Mouse (Mus musculus) lung, postnatal 0 days (tissue): Measurements from ENCODE around the gene Ap2b1.
A peak's percentile ranks its signal among the peaks of the same experiment; 100 is the strongest.

Source experiments
- CTCF ChIP-seq: IDR thresholded peaks from 2 replicates; pipeline ENCODE4 v1.5.1; 2016; ENCODE audit warnings: antibody characterized with exemption, mild to moderate bottlenecking
- EP300 ChIP-seq: IDR thresholded peaks from 2 replicates; pipeline ENCODE4 v1.6.1; 2016; ENCODE audit warnings: antibody characterized with exemption, mild to moderate bottlenecking, control low read depth

DNA sequence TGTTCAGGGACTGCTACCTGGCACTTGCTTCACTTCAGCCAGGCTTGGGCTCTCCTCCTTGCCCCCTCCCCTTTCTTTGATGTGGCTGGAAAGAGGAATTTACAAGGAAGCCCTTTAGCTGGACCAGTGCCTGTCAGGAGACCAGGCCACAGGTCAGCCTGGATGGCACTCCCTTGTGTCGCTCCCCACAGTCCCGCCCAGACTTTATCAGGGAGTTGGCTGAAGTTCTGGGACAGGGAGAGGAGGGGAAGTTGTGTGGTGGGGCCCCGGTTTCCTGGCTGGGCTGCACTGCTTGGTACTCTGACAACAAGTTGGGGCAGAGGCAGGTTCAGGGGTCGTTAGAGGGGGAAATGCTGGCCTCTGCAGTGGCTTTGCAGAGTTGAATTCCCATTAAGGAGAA is 155.7 kb downstream of the Ap2b1 start:
- TF ChIP-seq CTCF (no peak), EP300 (peak; percentile 46)
